Mouse (Mus musculus): ENCODE data around the gene Abca9.

DNA sequence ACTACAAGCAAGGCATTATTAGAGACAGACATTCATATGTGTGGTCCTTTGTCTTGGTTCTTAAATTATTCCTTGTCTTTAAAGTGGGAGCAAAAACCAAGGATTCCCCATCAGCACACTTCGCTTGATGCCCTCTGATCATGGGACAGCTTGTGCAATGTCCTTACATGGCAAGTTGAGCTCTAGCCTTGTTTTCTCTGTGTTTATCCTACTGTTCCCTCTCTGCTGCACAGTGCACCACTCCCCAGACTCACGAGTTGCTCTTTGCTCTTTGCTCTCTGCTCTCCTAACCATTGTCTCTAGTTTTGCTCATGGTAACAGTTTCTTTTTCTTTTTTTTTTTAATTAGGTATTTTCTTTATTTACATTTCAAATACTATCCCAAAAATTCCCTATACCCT, 107.9 kb downstream of the Abca9 start:
- TF ChIP-seq GATA1 (IDR thresholded peaks at IDR 0.05; ENCODE audit: borderline replicate concordance, low read length) (no peak), FLI1 (IDR thresholded peaks at IDR 0.05; ENCODE audit: low read length) (no peak)

Data from megakaryocyte, embryonic 14.5 days (primary cell).